ENCODE assay signal across 8 mouse cellular contexts in the genomic region with DNA sequence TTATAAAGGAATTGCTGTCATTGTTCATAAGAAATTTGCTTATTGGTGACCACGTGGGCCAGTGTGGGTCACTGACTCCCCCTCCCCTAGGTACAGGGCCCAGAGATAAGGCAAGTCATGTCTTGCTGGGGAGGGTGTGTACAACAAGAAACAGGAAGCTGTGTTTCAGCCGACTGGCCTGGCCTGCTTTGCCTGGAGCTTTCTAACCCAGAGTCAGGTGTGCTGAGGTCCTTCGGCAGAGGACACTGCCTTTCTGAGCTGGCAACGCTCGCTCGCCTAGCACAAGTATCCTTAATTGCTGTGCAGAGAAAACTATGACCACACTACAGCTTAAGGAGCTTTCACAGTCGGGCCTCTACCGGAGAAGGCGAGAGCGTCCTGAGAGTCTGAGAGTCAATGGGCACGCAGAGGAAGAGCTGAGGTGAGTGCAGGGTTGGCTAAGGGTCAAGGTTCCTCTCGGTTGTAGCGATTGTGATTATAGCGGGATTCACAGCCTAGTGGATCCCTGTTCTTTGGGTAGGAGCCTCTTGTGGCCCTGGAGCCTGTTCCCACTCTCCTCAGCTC. TPM values are rescaled to one million over a fixed set of nuclear protein-coding genes. Genes with fewer than 3 reads are reported as not detected.
DNase-seq lines count a peak whose midpoint lies in the region; ATAC-seq lines count a peak whose summit lies in the region.

No protein-coding gene starts in this region.

- H3K4me3 ChIP-seq in heart, embryonic 14.5 days (ENCODE audit: control insufficient read depth in 1 of 2, insufficient read depth in 1 of 2, low read depth in 1 of 2, low read length in 2 of 2), result peak overlapping the region; percentile 23 to 31; a peak in 3 of 4 replicates
- H3K4me3 ChIP-seq in brown adipose tissue, adult 24 weeks (ENCODE audit: insufficient read depth, low read depth, low read length), result peak overlapping the region; percentile 18; the same call in 1 of the 2 replicates
- H3K4me3 ChIP-seq in hindbrain, embryonic 13.5 days, result no peak overlapping the region
- H3K4me3 ChIP-seq in liver, embryonic 15.5 days (replicated peaks), result peak overlapping the region; percentile 71

- H3K9me3 ChIP-seq in heart, embryonic 14.5 days (ENCODE audit: control insufficient read depth, low read length), result no peaks in the 10 kb centered on the region
- H3K9me3 ChIP-seq in hindbrain, embryonic 13.5 days, result no peaks in the 10 kb centered on the region
- H3K9me3 ChIP-seq in liver, embryonic 15.5 days (replicated peaks), result no peaks in the 10 kb centered on the region

- H3K4me2 ChIP-seq in heart, embryonic 14.5 days (ENCODE audit: low read length), result peak overlapping the region; percentile 56
- H3K4me2 ChIP-seq in hindbrain, embryonic 13.5 days, result peak overlapping the region; percentile 10; the same call in 1 of the 2 replicates
- peak overlapping the region; percentile 66 for H3K4me2 ChIP-seq in liver, embryonic 15.5 days

- no peaks in the 10 kb centered on the region for H3K36me3 ChIP-seq in heart, embryonic 14.5 days (ENCODE audit: control insufficient read depth, insufficient read depth, low read length)
- H3K36me3 ChIP-seq in hindbrain, embryonic 13.5 days, result no peaks in the 10 kb centered on the region
- 0 out of 2 replicates have a peak, but pooled peaks cover 4% of the 10 kb centered on the region for H3K36me3 ChIP-seq in liver, embryonic 15.5 days (replicated peaks)

- H3K27ac ChIP-seq in heart, embryonic 14.5 days (replicated peaks in 1 of 2; ENCODE audit: control insufficient read depth in 1 of 2, insufficient read depth in 1 of 2, low read depth in 2 of 2, low read length in 2 of 2), result peak overlapping the region; percentile 70 to 84
- peak overlapping the region; percentile 32 for H3K27ac ChIP-seq in brown adipose tissue, adult 24 weeks (replicated peaks; ENCODE audit: low read depth, low read length)
- peak overlapping the region; percentile 30; the same call in 1 of the 2 replicates for H3K27ac ChIP-seq in hindbrain, embryonic 13.5 days
- H3K27ac ChIP-seq in liver, embryonic 15.5 days (replicated peaks), result peak overlapping the region; percentile 94

- peak overlapping the region; percentile 68 for H3K9ac ChIP-seq in heart, embryonic 14.5 days (ENCODE audit: low read length)
- no peak overlapping the region; the same call in 1 of the 2 replicates for H3K9ac ChIP-seq in hindbrain, embryonic 13.5 days
- H3K9ac ChIP-seq in liver, embryonic 15.5 days, result peak overlapping the region; percentile 78

- ATAC-seq in heart, embryonic 14.5 days (ENCODE audit: insufficient number of reproducible peaks, insufficient read depth, low FRiP score, low read depth), result peak; percentile 57
- ATAC-seq in hindbrain, embryonic 13.5 days (ENCODE audit: low FRiP score), result peak; percentile 43; the same call in 1 of the 2 replicates
- ATAC-seq in liver, embryonic 15.5 days (ENCODE audit: insufficient read depth), result peak; percentile 75

- H3K27me3 ChIP-seq in heart, embryonic 14.5 days (ENCODE audit: control insufficient read depth, insufficient read depth, low read length), result no peaks in the 10 kb centered on the region
- no peaks in the 10 kb centered on the region for H3K27me3 ChIP-seq in hindbrain, embryonic 13.5 days
- H3K27me3 ChIP-seq in liver, embryonic 15.5 days, result no peaks in the 10 kb centered on the region

- H3K4me1 ChIP-seq in heart, embryonic 14.5 days (ENCODE audit: control insufficient read depth in 2 of 2, insufficient read depth in 2 of 2, low read length in 2 of 2), result peaks cover 6 to 47% of the 10 kb centered on the region in 2 experiments
- H3K4me1 ChIP-seq in brown adipose tissue, adult 24 weeks (ENCODE audit: control insufficient read depth, insufficient read depth, insufficient read length, low read length), result peaks cover 15% of the 10 kb centered on the region
- peaks cover 31% of the 10 kb centered on the region for H3K4me1 ChIP-seq in hindbrain, embryonic 13.5 days (replicated peaks)
- H3K4me1 ChIP-seq in liver, embryonic 15.5 days (replicated peaks), result peaks cover 80% of the 10 kb centered on the region

- DNase-seq in heart, adult 8-10 months (ENCODE audit: low spot score), result no peak
- DNase-seq in spleen, postnatal 36 days (ENCODE audit: low spot score in 2 of 2), result peak; percentile 63 to 64
- no peak for DNase-seq in adrenal gland, adult 18-20 months (ENCODE audit: low spot score in 2 of 2)
- DNase-seq in right cerebral cortex, adult 2 months (ENCODE audit: low spot score in 2 of 2), result no peak

- WGBS in heart, embryonic 14.5 days, result 15% methylated on average over 14 of the region's 14 CpGs
- WGBS in hindbrain, embryonic 13.5 days, result 50% methylated on average over 14 of the region's 14 CpGs
- 3% methylated on average over 14 of the region's 14 CpGs for WGBS in liver, embryonic 15.5 days (ENCODE audit: insufficient replicate concordance)

RNA-seq across cellular contexts. Expression of a gene that starts 48.1 kb away (rescaled TPM):
- polyA plus RNA-seq in heart, embryonic 14.5 days (2014; fragmentation: Nextera tagmentation; extraction: Ambion mirVana), result 179 and 193 TPM in 2 replicates
- 100 to 1,000 TPM; 129 to 182 (median 150) TPM for total RNA-seq in heart, adult 8-10 months (2022)
- polyA plus RNA-seq in brown adipose tissue, adult 24 weeks (2012; ENCODE audit: insufficient read depth, insufficient read length, missing spikeins), result 18.9 and 27.1 TPM in 2 replicates
- 66.0 and 69.2 TPM in 2 replicates for polyA plus RNA-seq in hindbrain, embryonic 13.5 days (2015; fragmentation: Nextera tagmentation; extraction: Ambion mirVana)
- 83.1 and 85.4 TPM in 2 replicates for polyA plus RNA-seq in liver, embryonic 15.5 days (2015; fragmentation: Nextera tagmentation; extraction: Ambion mirVana)
- 10 to 100 TPM; 35.4 to 46.2 TPM for total RNA-seq in adrenal gland, adult 18-20 months (2021)

Comparison
In these comparisons a context has a peak if more than half of its experiments do, and no peak if none do; other contexts are left out.
1. H3K27ac ChIP-seq: peak in every context shown above with its lines; median percentile 94 in liver, embryonic 15.5 days; 77 in heart, embryonic 14.5 days; 32 in brown adipose tissue, adult 24 weeks; 30 in hindbrain, embryonic 13.5 days.
2. H3K4me2 ChIP-seq: peak in every context shown above with its lines; median percentile 66 in liver, embryonic 15.5 days; 56 in heart, embryonic 14.5 days; 10 in hindbrain, embryonic 13.5 days.
3. DNase-seq: peak in spleen, postnatal 36 days (2 of 2); none in heart, adult 8-10 months (single experiment), adrenal gland, adult 18-20 months (0 of 2) and right cerebral cortex, adult 2 months (0 of 2).
4. Peak in every context shown above with its lines, with median percentiles within 50 percentile points of each other: ATAC-seq.